Mouse (Mus musculus): ENCODE data around the gene Fastk. TPM values are rescaled to one million over a fixed set of nuclear protein-coding genes. Genes with fewer than 3 reads are reported as not detected.

Fastk gene
- polyA plus RNA-seq, 1 experiment = 124 TPM

- Histone ChIP-seq H3K79me2 (ENCODE audit: control insufficient read depth, insufficient read depth) (peaks cover 5% of the 10 kb centered on the region), H3K4me3 (no peak overlapping the region), H3K4me2 (ENCODE audit: low read depth) (no peak overlapping the region), H3K36me3 (ENCODE audit: control insufficient read depth, insufficient read depth) (peaks cover 22% of the 10 kb centered on the region), H3K27me3 (ENCODE audit: control insufficient read depth, insufficient read depth, insufficient read length) (no peaks in the 10 kb centered on the region), H3ac (ENCODE audit: control insufficient read depth, insufficient read length) (no peak overlapping the region)
- TF ChIP-seq REST (IDR thresholded peaks at IDR 0.05; ENCODE audit: insufficient read depth, insufficient read length) (no peak), MYOD1 (IDR thresholded peaks at IDR 0.05; ENCODE audit: control insufficient read depth in 1 of 3, insufficient read length in 2 of 3, low read depth in 2 of 3) (no peak), CEBPB (IDR thresholded peaks at IDR 0.05; ENCODE audit: insufficient read depth, poor library complexity, severe bottlenecking) (no peak), TCF12 (IDR thresholded peaks at IDR 0.05; ENCODE audit: insufficient read depth, poor library complexity, severe bottlenecking) (no peak), E2F4 (IDR thresholded peaks at IDR 0.05; ENCODE audit: insufficient read depth) (no peak), MAX (IDR thresholded peaks at IDR 0.05; ENCODE audit: low read depth) (no peak), TCF3 (IDR thresholded peaks at IDR 0.05; ENCODE audit: insufficient read length, low read depth) (no peak)
These were observed 41.0 kb upstream of the Fastk start for GRCm38 (mm10) chr5:24486097-24486496.

- H3ac ChIP-seq (ENCODE audit: control insufficient read depth, insufficient read length) = no peak overlapping the region
- no peaks in the 10 kb centered on the region for H3K27me3 ChIP-seq (ENCODE audit: control insufficient read depth, insufficient read depth, insufficient read length)
- no peak for TF ChIP-seq MAX (IDR thresholded peaks at IDR 0.05; ENCODE audit: low read depth)
- TF ChIP-seq USF1 (IDR thresholded peaks at IDR 0.05; ENCODE audit: low read depth) = no peak
- no peak for TF ChIP-seq SRF (IDR thresholded peaks at IDR 0.05; ENCODE audit: control insufficient read depth, insufficient read length, low read depth)
- no peak for TF ChIP-seq POLR2A (IDR thresholded peaks at IDR 0.05; ENCODE audit: insufficient read length, low read depth)
- TF ChIP-seq MYOD1 (IDR thresholded peaks at IDR 0.05; ENCODE audit: control insufficient read depth in 1 of 3, insufficient read length in 2 of 3, low read depth in 2 of 3) = no peak
- TF ChIP-seq MYOG (IDR thresholded peaks at IDR 0.05; ENCODE audit: control insufficient read depth in 1 of 3, insufficient read depth in 1 of 3, insufficient read length in 2 of 3, low read depth in 2 of 3) = no peak
- TF ChIP-seq CEBPB (IDR thresholded peaks at IDR 0.05; ENCODE audit: insufficient read depth, poor library complexity, severe bottlenecking) = no peak
- TF ChIP-seq E2F4 (IDR thresholded peaks at IDR 0.05; ENCODE audit: insufficient read depth) = no peak
- TF ChIP-seq TCF3 (IDR thresholded peaks at IDR 0.05; ENCODE audit: insufficient read length, low read depth) = no peak
- no peak for TF ChIP-seq TCF12 (IDR thresholded peaks at IDR 0.05; ENCODE audit: insufficient read depth, poor library complexity, severe bottlenecking)
- TF ChIP-seq POLR2AphosphoS2 (IDR thresholded peaks at IDR 0.05; ENCODE audit: insufficient read length, low read depth) = no peak
- no peak for TF ChIP-seq REST (IDR thresholded peaks at IDR 0.05; ENCODE audit: insufficient read depth, insufficient read length)
- peaks cover 25% of the 10 kb centered on the region for H3K36me3 ChIP-seq (ENCODE audit: control insufficient read depth, insufficient read depth)
- no peak overlapping the region for H3K4me3 ChIP-seq
- H3K4me2 ChIP-seq (ENCODE audit: low read depth) = no peak overlapping the region
- H3K79me2 ChIP-seq (ENCODE audit: control insufficient read depth, insufficient read depth) = peaks cover 5% of the 10 kb centered on the region
These were observed 39.9 kb upstream of the Fastk start for GRCm38 (mm10) chr5:24484963-24485362.

- Histone ChIP-seq H3K4me2 (ENCODE audit: low read depth) (no peak overlapping the region), H3K27me3 (ENCODE audit: control insufficient read depth, insufficient read depth, insufficient read length) (no peaks in the 10 kb centered on the region), H3K36me3 (ENCODE audit: control insufficient read depth, insufficient read depth) (peaks cover 19% of the 10 kb centered on the region), H3K79me2 (ENCODE audit: control insufficient read depth, insufficient read depth) (peaks cover 5% of the 10 kb centered on the region), H3K4me3 (no peak overlapping the region), H3ac (ENCODE audit: control insufficient read depth, insufficient read length) (no peak overlapping the region)
- TF ChIP-seq CEBPB (IDR thresholded peaks at IDR 0.05; ENCODE audit: insufficient read depth, poor library complexity, severe bottlenecking) (no peak), MAX (IDR thresholded peaks at IDR 0.05; ENCODE audit: low read depth) (no peak), MYOG (IDR thresholded peaks at IDR 0.05; ENCODE audit: control insufficient read depth in 1 of 3, insufficient read depth in 1 of 3, insufficient read length in 2 of 3, low read depth in 2 of 3) (no peak), POLR2AphosphoS2 (IDR thresholded peaks at IDR 0.05; ENCODE audit: insufficient read length, low read depth) (no peak), E2F4 (IDR thresholded peaks at IDR 0.05; ENCODE audit: insufficient read depth) (no peak), REST (IDR thresholded peaks at IDR 0.05; ENCODE audit: insufficient read depth, insufficient read length) (no peak), TCF12 (IDR thresholded peaks at IDR 0.05; ENCODE audit: insufficient read depth, poor library complexity, severe bottlenecking) (no peak), POLR2A (IDR thresholded peaks at IDR 0.05; ENCODE audit: insufficient read length, low read depth) (no peak), USF1 (IDR thresholded peaks at IDR 0.05; ENCODE audit: low read depth) (no peak), TCF3 (IDR thresholded peaks at IDR 0.05; ENCODE audit: insufficient read length, low read depth) (no peak), SRF (IDR thresholded peaks at IDR 0.05; ENCODE audit: control insufficient read depth, insufficient read length, low read depth) (no peak), MYOD1 (IDR thresholded peaks at IDR 0.05; ENCODE audit: control insufficient read depth in 1 of 3, insufficient read length in 2 of 3, low read depth in 2 of 3) (no peak)
These were observed 38.2 kb upstream of the Fastk start for GRCm38 (mm10) chr5:24483326-24483725.

GRCm38 (mm10) chr5:24482247-24483079 is 37.4 kb upstream of the Fastk start:
- Histone ChIP-seq H3K79me2 (ENCODE audit: control insufficient read depth, insufficient read depth) (peaks cover 5% of the 10 kb centered on the region), H3K36me3 (ENCODE audit: control insufficient read depth, insufficient read depth) (peaks cover 21% of the 10 kb centered on the region), H3ac (ENCODE audit: control insufficient read depth, insufficient read length) (no peak overlapping the region), H3K27me3 (ENCODE audit: control insufficient read depth, insufficient read depth, insufficient read length) (no peaks in the 10 kb centered on the region), H3K4me3 (no peak overlapping the region), H3K4me2 (ENCODE audit: low read depth) (no peak overlapping the region)
- TF ChIP-seq POLR2A (IDR thresholded peaks at IDR 0.05; ENCODE audit: insufficient read length, low read depth) (no peak), CEBPB (IDR thresholded peaks at IDR 0.05; ENCODE audit: insufficient read depth, poor library complexity, severe bottlenecking) (no peak), MAX (IDR thresholded peaks at IDR 0.05; ENCODE audit: low read depth) (no peak), TCF12 (IDR thresholded peaks at IDR 0.05; ENCODE audit: insufficient read depth, poor library complexity, severe bottlenecking) (no peak), POLR2AphosphoS2 (IDR thresholded peaks at IDR 0.05; ENCODE audit: insufficient read length, low read depth) (no peak), USF1 (IDR thresholded peaks at IDR 0.05; ENCODE audit: low read depth) (no peak), E2F4 (IDR thresholded peaks at IDR 0.05; ENCODE audit: insufficient read depth) (no peak), SRF (IDR thresholded peaks at IDR 0.05; ENCODE audit: control insufficient read depth, insufficient read length, low read depth) (no peak), MYOG (IDR thresholded peaks at IDR 0.05; ENCODE audit: control insufficient read depth in 1 of 3, insufficient read depth in 1 of 3, insufficient read length in 2 of 3, low read depth in 2 of 3) (no peak), REST (IDR thresholded peaks at IDR 0.05; ENCODE audit: insufficient read depth, insufficient read length) (no peak), TCF3 (IDR thresholded peaks at IDR 0.05; ENCODE audit: insufficient read length, low read depth) (no peak), MYOD1 (IDR thresholded peaks at IDR 0.05; ENCODE audit: control insufficient read depth in 1 of 3, insufficient read length in 2 of 3, low read depth in 2 of 3) (no peak)

All from myocyte (in vitro differentiated cells).